Mouse (Mus musculus): ENCODE measurements around the gene Spsb1. TPM values are rescaled to one million over a fixed set of nuclear protein-coding genes. Genes with fewer than 3 reads are reported as not detected.
A peak's percentile ranks its signal among the peaks of the same experiment; 100 is the strongest.

The Spsb1 gene
- polyA plus RNA-seq, 1 experiment from 2014 or later, result 4.7 TPM

- 75% methylated on average over 7 of the region's 7 CpGs for WGBS (ENCODE audit: insufficient replicate concordance)
- H3K4me3 ChIP-seq (ENCODE audit: low read depth, low read length), result no peak overlapping the region
- no peak overlapping the region for H3K4me2 ChIP-seq
- 0 out of 2 replicates have a peak, but pooled peaks cover 2% of the 10 kb centered on the region for H3K27me3 ChIP-seq (ENCODE audit: control insufficient read depth, insufficient read depth, low read length)
- H3K27ac ChIP-seq (ENCODE audit: low read depth, low read length), result no peak overlapping the region
- ATAC-seq (replicated peaks; ENCODE audit: insufficient number of reproducible peaks, low FRiP score, low TSS enrichment), result no peak
- no peaks in the 10 kb centered on the region for H3K9me3 ChIP-seq (replicated peaks; ENCODE audit: control insufficient read depth, low read length)
- H3K4me1 ChIP-seq (ENCODE audit: control insufficient read depth, insufficient read depth, low read length), result peaks cover 7% of the 10 kb centered on the region; the same call in 1 of the 2 replicates
- H3K9ac ChIP-seq (ENCODE audit: low read depth, low read length), result no peak overlapping the region
- H3K36me3 ChIP-seq (ENCODE audit: control insufficient read depth, insufficient read depth, low read length), result no peaks in the 10 kb centered on the region
These were observed 45.9 kb downstream of the Spsb1 start for GRCm38 (mm10) chr4:149908923-149909322.

GRCm38 (mm10) chr4:149907656-149908055, 47.2 kb downstream of the Spsb1 start:
- no peak overlapping the region for H3K4me3 ChIP-seq (ENCODE audit: low read depth, low read length)
- no peaks in the 10 kb centered on the region for H3K36me3 ChIP-seq (ENCODE audit: control insufficient read depth, insufficient read depth, low read length)
- no peak overlapping the region for H3K4me2 ChIP-seq
- H3K27me3 ChIP-seq (ENCODE audit: control insufficient read depth, insufficient read depth, low read length), result 0 out of 2 replicates have a peak, but pooled peaks cover 2% of the 10 kb centered on the region
- H3K9ac ChIP-seq (ENCODE audit: low read depth, low read length), result no peak overlapping the region
- no peak for ATAC-seq (replicated peaks; ENCODE audit: insufficient number of reproducible peaks, low FRiP score, low TSS enrichment)
- no peak overlapping the region for H3K27ac ChIP-seq (ENCODE audit: low read depth, low read length)
- H3K4me1 ChIP-seq (ENCODE audit: control insufficient read depth, insufficient read depth, low read length), result peaks cover 15% of the 10 kb centered on the region
- no peaks in the 10 kb centered on the region for H3K9me3 ChIP-seq (replicated peaks; ENCODE audit: control insufficient read depth, low read length)
- 70% methylated on average over 7 of the region's 7 CpGs for WGBS (ENCODE audit: insufficient replicate concordance)

GRCm38 (mm10) chr4:149906921-149907320, 47.9 kb downstream of the Spsb1 start:
- ATAC-seq (replicated peaks; ENCODE audit: insufficient number of reproducible peaks, low FRiP score, low TSS enrichment), result no peak
- Histone ChIP-seq H3K27ac (ENCODE audit: low read depth, low read length) (no peak overlapping the region), H3K9ac (ENCODE audit: low read depth, low read length) (no peak overlapping the region), H3K9me3 (replicated peaks; ENCODE audit: control insufficient read depth, low read length) (no peaks in the 10 kb centered on the region), H3K4me2 (no peak overlapping the region), H3K4me1 (ENCODE audit: control insufficient read depth, insufficient read depth, low read length) (peaks cover 19% of the 10 kb centered on the region), H3K27me3 (ENCODE audit: control insufficient read depth, insufficient read depth, low read length) (0 out of 2 replicates have a peak, but pooled peaks cover 2% of the 10 kb centered on the region), H3K4me3 (ENCODE audit: low read depth, low read length) (no peak overlapping the region), H3K36me3 (ENCODE audit: control insufficient read depth, insufficient read depth, low read length) (no peaks in the 10 kb centered on the region)
- WGBS (ENCODE audit: insufficient replicate concordance), result 59% methylated on average over 13 of the region's 13 CpGs

GRCm38 (mm10) chr4:149905302-149905974, 49.4 kb downstream of the Spsb1 start:
- ATAC-seq (replicated peaks; ENCODE audit: insufficient number of reproducible peaks, low FRiP score, low TSS enrichment), result no peak
- H3K27ac ChIP-seq (ENCODE audit: low read depth, low read length), result no peak overlapping the region

GRCm38 (mm10) chr4:149903026-149903425, 51.8 kb downstream of the Spsb1 start:
- Histone ChIP-seq H3K27me3 (ENCODE audit: control insufficient read depth, insufficient read depth, low read length) (0 out of 2 replicates have a peak, but pooled peaks cover 2% of the 10 kb centered on the region), H3K36me3 (ENCODE audit: control insufficient read depth, insufficient read depth, low read length) (no peaks in the 10 kb centered on the region), H3K4me1 (ENCODE audit: control insufficient read depth, insufficient read depth, low read length) (peaks cover 19% of the 10 kb centered on the region), H3K9me3 (replicated peaks; ENCODE audit: control insufficient read depth, low read length) (no peaks in the 10 kb centered on the region), H3K9ac (ENCODE audit: low read depth, low read length) (no peak overlapping the region), H3K4me2 (no peak overlapping the region), H3K27ac (ENCODE audit: low read depth, low read length) (peak overlapping the region; percentile 47; the same call in 1 of the 2 replicates), H3K4me3 (ENCODE audit: low read depth, low read length) (no peak overlapping the region)
- ATAC-seq (replicated peaks; ENCODE audit: insufficient number of reproducible peaks, low FRiP score, low TSS enrichment), result peak; percentile 41; the same call in 1 of the 2 replicates
- WGBS (ENCODE audit: insufficient replicate concordance), result 18% methylated on average over 5 of the region's 5 CpGs

More at GRCm38 (mm10) chr4:149905302-149905974, 49.4 kb downstream of the Spsb1 start:
- Histone ChIP-seq H3K4me3 (ENCODE audit: low read depth, low read length) (no peak overlapping the region), H3K9ac (ENCODE audit: low read depth, low read length) (no peak overlapping the region), H3K36me3 (ENCODE audit: control insufficient read depth, insufficient read depth, low read length) (no peaks in the 10 kb centered on the region), H3K27me3 (ENCODE audit: control insufficient read depth, insufficient read depth, low read length) (0 out of 2 replicates have a peak, but pooled peaks cover 2% of the 10 kb centered on the region), H3K9me3 (replicated peaks; ENCODE audit: control insufficient read depth, low read length) (no peaks in the 10 kb centered on the region), H3K4me2 (no peak overlapping the region), H3K4me1 (ENCODE audit: control insufficient read depth, insufficient read depth, low read length) (peaks cover 19% of the 10 kb centered on the region)
- WGBS (ENCODE audit: insufficient replicate concordance), result 82% methylated on average over 10 of the region's 10 CpGs

- WGBS (ENCODE audit: insufficient replicate concordance), result 64% methylated on average over 3 of the region's 3 CpGs
- Histone ChIP-seq H3K9ac (ENCODE audit: low read depth, low read length) (no peak overlapping the region), H3K36me3 (ENCODE audit: control insufficient read depth, insufficient read depth, low read length) (peaks cover 3% of the 10 kb centered on the region; the same call in 1 of the 2 replicates), H3K27me3 (ENCODE audit: control insufficient read depth, insufficient read depth, low read length) (no peaks in the 10 kb centered on the region), H3K9me3 (replicated peaks; ENCODE audit: control insufficient read depth, low read length) (no peaks in the 10 kb centered on the region), H3K4me3 (ENCODE audit: low read depth, low read length) (no peak overlapping the region), H3K4me2 (no peak overlapping the region), H3K4me1 (ENCODE audit: control insufficient read depth, insufficient read depth, low read length) (peaks cover 12% of the 10 kb centered on the region), H3K27ac (ENCODE audit: low read depth, low read length) (no peak overlapping the region)
- ATAC-seq (replicated peaks; ENCODE audit: insufficient number of reproducible peaks, low FRiP score, low TSS enrichment), result no peak
These were observed 53.5 kb downstream of the Spsb1 start for GRCm38 (mm10) chr4:149901349-149901782.

- H3K27ac ChIP-seq (ENCODE audit: low read depth, low read length), result no peak overlapping the region
- no peak overlapping the region for H3K4me2 ChIP-seq
- H3K4me3 ChIP-seq (ENCODE audit: low read depth, low read length), result no peak overlapping the region
- H3K27me3 ChIP-seq (ENCODE audit: control insufficient read depth, insufficient read depth, low read length), result no peaks in the 10 kb centered on the region
- H3K9ac ChIP-seq (ENCODE audit: low read depth, low read length), result no peak overlapping the region
- peaks cover 3% of the 10 kb centered on the region; the same call in 1 of the 2 replicates for H3K36me3 ChIP-seq (ENCODE audit: control insufficient read depth, insufficient read depth, low read length)
- H3K9me3 ChIP-seq (replicated peaks; ENCODE audit: control insufficient read depth, low read length), result no peaks in the 10 kb centered on the region
- no peak for ATAC-seq (replicated peaks; ENCODE audit: insufficient number of reproducible peaks, low FRiP score, low TSS enrichment)
- WGBS (ENCODE audit: insufficient replicate concordance), result 86% methylated on average over 13 of the region's 13 CpGs
- peaks cover 21% of the 10 kb centered on the region for H3K4me1 ChIP-seq (ENCODE audit: control insufficient read depth, insufficient read depth, low read length)
These were observed 57.1 kb downstream of the Spsb1 start for GRCm38 (mm10) chr4:149897661-149898260.

- ATAC-seq (replicated peaks; ENCODE audit: insufficient number of reproducible peaks, low FRiP score, low TSS enrichment), result no peak
- Histone ChIP-seq H3K36me3 (ENCODE audit: control insufficient read depth, insufficient read depth, low read length) (peaks cover 3% of the 10 kb centered on the region; the same call in 1 of the 2 replicates), H3K27ac (ENCODE audit: low read depth, low read length) (no peak overlapping the region), H3K9ac (ENCODE audit: low read depth, low read length) (no peak overlapping the region), H3K4me2 (no peak overlapping the region), H3K27me3 (ENCODE audit: control insufficient read depth, insufficient read depth, low read length) (no peaks in the 10 kb centered on the region), H3K4me1 (ENCODE audit: control insufficient read depth, insufficient read depth, low read length) (peaks cover 19% of the 10 kb centered on the region), H3K9me3 (replicated peaks; ENCODE audit: control insufficient read depth, low read length) (no peaks in the 10 kb centered on the region), H3K4me3 (ENCODE audit: low read depth, low read length) (no peak overlapping the region)
- 73% methylated on average over 12 of the region's 12 CpGs for WGBS (ENCODE audit: insufficient replicate concordance)
These were observed 58.8 kb downstream of the Spsb1 start for GRCm38 (mm10) chr4:149896024-149896538.

All from heart, embryonic 11.5 days (tissue).